Mouse (Mus musculus): ENCODE measurements around the gene Grwd1.

DNA sequence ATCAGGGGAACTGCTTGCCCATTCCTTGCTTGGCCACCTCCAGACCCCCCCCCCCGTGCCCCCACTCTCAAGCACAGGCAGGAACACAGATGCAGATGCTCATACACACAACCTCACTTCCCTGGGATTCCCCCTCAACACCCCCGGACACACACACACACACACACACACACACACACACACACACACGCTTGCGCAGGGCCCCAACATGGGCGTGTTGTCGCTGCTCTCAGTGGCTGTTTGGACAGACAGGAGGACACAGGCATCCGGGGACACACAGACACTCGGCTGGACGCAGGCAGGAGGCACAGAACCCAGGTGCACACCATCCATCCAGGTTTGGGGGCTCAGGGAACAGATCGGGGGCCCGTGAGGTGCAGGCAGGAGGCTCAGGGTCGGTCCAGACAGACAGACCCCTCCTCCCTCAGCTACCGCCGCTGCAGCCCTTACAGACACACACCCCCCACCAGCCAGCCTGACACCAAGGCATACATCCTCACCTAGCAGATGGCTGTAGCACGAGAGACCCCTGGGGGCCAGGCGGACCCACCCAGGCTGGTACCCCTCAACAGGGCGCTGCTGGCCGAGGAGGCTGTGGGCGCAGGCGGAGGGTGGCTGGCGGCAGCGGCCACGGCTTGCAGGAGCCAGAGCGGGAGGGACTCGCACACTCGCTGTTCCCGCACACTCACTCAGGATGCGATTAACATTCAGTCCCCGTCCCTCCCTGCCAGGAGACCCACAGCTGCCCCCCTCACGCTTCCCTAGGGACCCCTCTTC is 39.7 kb upstream of the Grwd1 start:
- TF ChIP-seq CTCF (IDR thresholded peaks at IDR 0.05; ENCODE audit: extremely low read depth, insufficient read depth, low read length) (no peak), POLR2A (IDR thresholded peaks at IDR 0.05; ENCODE audit: extremely low read depth, insufficient read depth, low read length) (no peak)

Measured in cortical plate, adult 2 months (tissue).